Mouse (Mus musculus): Measurements from ENCODE around the gene Pgls. TPM values are rescaled to one million over a fixed set of nuclear protein-coding genes. Genes with fewer than 3 reads are reported as not detected.

Gene Pgls
- total RNA-seq, 4 experiments from 2014 or later: 116 to 141 (median 124) TPM

- DNase-seq: peak; percentile 90
Measured at GRCm38 (mm10) chr8:71569366-71570290, 22.3 kb upstream of the Pgls start.

- peak; percentile 97 for DNase-seq
Measured at GRCm38 (mm10) chr8:71570291-71570954, 21.6 kb upstream of the Pgls start.

GRCm38 (mm10) chr8:71572077-71572476 lies 19.9 kb upstream of the Pgls start:
- DNase-seq: no peak

- DNase-seq: no peak
Measured at GRCm38 (mm10) chr8:71572847-71573633, 18.9 kb upstream of the Pgls start.

- no peak for DNase-seq
Measured at GRCm38 (mm10) chr8:71574426-71574825, 17.6 kb upstream of the Pgls start.

- DNase-seq: no peak
Measured at GRCm38 (mm10) chr8:71575020-71575419, 17.0 kb upstream of the Pgls start.

- no peak for DNase-seq
Measured at GRCm38 (mm10) chr8:71577856-71578387, 14.1 kb upstream of the Pgls start.

GRCm38 (mm10) chr8:71579009-71579408 lies 13.0 kb upstream of the Pgls start:
- DNase-seq: no peak

GRCm38 (mm10) chr8:71579476-71579875 lies 12.5 kb upstream of the Pgls start:
- peak; percentile 80 for DNase-seq

GRCm38 (mm10) chr8:71580201-71580600 lies 11.8 kb upstream of the Pgls start:
- no peak for DNase-seq

- no peak for DNase-seq
Measured at GRCm38 (mm10) chr8:71586891-71587290, 5.1 kb upstream of the Pgls start.

GRCm38 (mm10) chr8:71588762-71589161 lies 3.2 kb upstream of the Pgls start:
- no peak for DNase-seq

- DNase-seq: no peak
Measured at GRCm38 (mm10) chr8:71591017-71591416, 959 bp upstream of the Pgls start.

GRCm38 (mm10) chr8:71592374-71593170 lies 596 bp downstream of the Pgls start:
- peak; percentile 73 for DNase-seq

GRCm38 (mm10) chr8:71593556-71594323 lies 1.8 kb downstream of the Pgls start:
- DNase-seq: no peak

- no peak for DNase-seq
Measured at GRCm38 (mm10) chr8:71594324-71594722, 2.3 kb downstream of the Pgls start.

- peak; percentile 77 for DNase-seq
Measured at GRCm38 (mm10) chr8:71595862-71596261, 3.9 kb downstream of the Pgls start.

- no peak for DNase-seq
Measured at GRCm38 (mm10) chr8:71596384-71596783, 4.4 kb downstream of the Pgls start.

GRCm38 (mm10) chr8:71596798-71597197 lies 4.8 kb downstream of the Pgls start:
- no peak for DNase-seq

- no peak for DNase-seq
Measured at GRCm38 (mm10) chr8:71597451-71597850, 5.5 kb downstream of the Pgls start, which contains the start of gene Fam129c. TSS of gene Fam129c (plus strand) at chr8:71597648.

GRCm38 (mm10) chr8:71598375-71598774 lies 6.4 kb downstream of the Pgls start:
- no peak for DNase-seq

Measured in adrenal gland, adult 8-10 months (tissue).